Mouse (Mus musculus) frontal cortex, postnatal 36 days (tissue): ENCODE results near the gene Trir.

Experiments used
- DNase-seq, 2 experiments: peaks; one replicate each; pipeline ENCODE4 v3.0.0; 2022; ENCODE audit warnings: low spot score in 2 of 2

Trir gene

GRCm38 (mm10) chr8:84994375-84994774 lies 32.2 kb upstream of the Trir start:
- DNase-seq: no peak

DNA sequence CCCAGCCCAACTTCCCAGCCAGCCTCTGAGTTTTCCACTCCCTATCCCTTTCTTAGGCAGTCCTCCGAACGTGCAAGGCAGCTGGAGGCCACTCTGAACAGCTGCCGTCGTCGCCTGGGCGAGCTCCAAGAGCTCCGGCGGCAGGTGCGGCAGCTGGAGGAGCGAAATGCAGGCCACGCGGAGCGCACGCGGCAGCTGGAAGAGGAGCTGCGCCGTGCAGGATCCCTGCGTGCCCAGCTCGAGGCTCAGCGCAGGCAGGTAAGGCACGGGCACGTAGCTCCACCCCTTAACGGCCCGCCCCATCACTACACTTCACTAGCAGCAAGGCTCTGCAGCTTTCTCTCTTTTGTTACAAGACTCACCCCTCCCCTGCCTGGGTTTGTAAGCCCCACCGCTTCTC lies 30.9 kb upstream of the Trir start:
- DNase-seq: no peak

- no peak for DNase-seq
These were observed 29.6 kb upstream of the Trir start for GRCm38 (mm10) chr8:84996978-84997377.

DNA sequence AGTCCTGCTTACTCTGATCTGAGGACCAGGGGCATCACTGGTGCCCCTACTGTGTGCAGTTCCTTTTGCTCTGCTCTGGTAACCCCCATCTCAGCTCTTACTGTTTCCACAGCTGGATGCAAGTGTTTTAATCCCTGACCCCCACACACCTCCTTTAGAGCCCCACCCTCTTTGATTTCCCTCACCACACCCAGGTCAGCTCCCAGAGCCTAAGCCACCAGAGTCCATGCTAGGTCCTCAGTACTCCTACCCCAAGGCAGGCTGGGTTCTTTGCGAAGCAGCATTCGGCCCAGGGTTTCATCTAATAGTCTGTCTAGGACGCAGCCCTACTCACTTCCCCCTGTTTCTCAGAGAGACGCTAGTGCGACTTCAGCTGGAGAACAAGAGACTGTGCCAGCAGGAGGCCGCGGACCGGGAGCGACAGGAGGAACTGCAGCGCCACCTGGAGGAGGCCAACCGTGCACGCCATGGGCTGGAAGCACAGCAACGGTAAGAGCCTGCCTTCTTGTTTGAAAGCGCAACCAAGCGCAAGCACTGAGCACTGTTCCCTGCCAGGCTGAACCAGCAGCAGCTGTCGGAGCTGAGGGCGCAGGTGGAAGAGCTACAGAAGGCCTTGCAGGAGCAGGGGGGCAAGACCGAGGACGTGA lies 28.9 kb upstream of the Trir start:
- peak; percentile 92 to 94 for DNase-seq

- DNase-seq: no peak
These were observed 18.9 kb upstream of the Trir start for GRCm38 (mm10) chr8:85007686-85008085.

GRCm38 (mm10) chr8:85011242-85011641 lies 15.4 kb upstream of the Trir start:
- no peak for DNase-seq

- DNase-seq: peak; percentile 71 to 82
These were observed 13.3 kb upstream of the Trir start for GRCm38 (mm10) chr8:85013230-85013840.

GRCm38 (mm10) chr8:85014431-85014830 lies 12.2 kb upstream of the Trir start, which contains the start of gene Best2:
Gene Best2, minus strand, starts transcription at chr8:85014531.
- DNase-seq: no peak

GRCm38 (mm10) chr8:85016724-85017123 lies 9.9 kb upstream of the Trir start:
- DNase-seq: no peak

DNA sequence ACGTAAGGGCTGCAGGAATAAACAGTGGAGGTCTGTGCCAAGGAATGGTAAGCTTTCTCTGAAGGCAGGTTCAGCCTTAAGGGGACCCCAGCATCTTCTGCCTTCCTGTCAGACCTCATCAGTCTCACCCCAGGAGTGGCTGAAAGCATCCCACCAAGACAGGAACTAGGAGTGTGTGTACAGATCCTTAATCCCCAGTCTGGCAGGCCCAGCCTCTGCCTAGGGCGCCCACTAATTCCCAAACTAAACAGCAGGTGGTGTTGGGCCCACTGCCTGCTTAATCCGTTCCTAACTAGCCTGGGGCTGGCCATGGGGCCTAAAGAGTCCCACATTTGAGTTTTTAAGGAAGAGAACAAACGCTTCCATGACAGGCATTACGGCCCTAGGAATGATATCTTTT lies 9.4 kb upstream of the Trir start:
- DNase-seq: no peak

DNA sequence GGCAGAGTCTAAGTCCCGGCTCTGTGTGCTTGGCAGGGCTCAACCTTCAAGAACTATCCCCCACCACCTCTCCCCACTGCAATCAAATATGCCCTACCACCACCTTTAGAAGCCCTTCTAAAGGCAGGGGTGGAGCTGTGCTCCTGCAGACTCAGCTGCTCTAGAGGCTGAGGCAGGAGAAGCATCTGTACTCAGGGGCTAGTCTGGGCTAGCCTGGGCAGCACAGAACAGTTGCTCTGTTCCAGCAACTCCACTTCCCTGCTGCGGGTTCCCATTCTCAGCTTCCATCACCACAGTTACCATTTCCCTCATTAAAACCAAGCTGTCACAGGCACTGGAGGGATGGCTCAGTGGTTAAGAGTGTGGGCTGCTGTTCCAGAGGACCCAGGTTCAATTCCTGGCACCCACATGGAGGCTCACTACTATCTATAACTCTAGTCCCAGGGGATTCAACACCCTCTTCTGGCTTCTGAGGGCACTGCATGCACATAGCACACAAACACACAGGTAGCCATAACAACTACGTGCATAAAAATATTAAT lies 5.0 kb upstream of the Trir start:
- DNase-seq: no peak

DNA sequence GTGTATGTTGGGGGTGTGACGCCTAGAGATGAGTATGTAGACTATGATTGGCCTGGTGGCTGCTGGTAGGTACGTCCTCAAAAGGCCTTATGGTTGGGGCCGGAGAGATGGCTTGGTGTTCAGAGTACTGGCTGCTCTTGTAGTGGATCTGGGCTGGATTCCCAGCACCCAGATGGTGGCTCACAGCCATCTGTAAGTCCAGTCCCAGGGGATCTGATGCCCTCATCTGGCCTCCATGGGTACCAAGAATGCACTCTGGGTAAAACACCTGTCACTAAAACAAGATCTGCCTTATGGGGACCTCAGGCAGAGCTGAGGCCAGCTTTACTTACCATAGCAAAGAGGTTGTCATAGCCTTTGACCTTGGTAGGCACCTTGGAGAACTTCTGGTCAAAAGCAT lies 2.8 kb upstream of the Trir start:
- no peak for DNase-seq

DNA sequence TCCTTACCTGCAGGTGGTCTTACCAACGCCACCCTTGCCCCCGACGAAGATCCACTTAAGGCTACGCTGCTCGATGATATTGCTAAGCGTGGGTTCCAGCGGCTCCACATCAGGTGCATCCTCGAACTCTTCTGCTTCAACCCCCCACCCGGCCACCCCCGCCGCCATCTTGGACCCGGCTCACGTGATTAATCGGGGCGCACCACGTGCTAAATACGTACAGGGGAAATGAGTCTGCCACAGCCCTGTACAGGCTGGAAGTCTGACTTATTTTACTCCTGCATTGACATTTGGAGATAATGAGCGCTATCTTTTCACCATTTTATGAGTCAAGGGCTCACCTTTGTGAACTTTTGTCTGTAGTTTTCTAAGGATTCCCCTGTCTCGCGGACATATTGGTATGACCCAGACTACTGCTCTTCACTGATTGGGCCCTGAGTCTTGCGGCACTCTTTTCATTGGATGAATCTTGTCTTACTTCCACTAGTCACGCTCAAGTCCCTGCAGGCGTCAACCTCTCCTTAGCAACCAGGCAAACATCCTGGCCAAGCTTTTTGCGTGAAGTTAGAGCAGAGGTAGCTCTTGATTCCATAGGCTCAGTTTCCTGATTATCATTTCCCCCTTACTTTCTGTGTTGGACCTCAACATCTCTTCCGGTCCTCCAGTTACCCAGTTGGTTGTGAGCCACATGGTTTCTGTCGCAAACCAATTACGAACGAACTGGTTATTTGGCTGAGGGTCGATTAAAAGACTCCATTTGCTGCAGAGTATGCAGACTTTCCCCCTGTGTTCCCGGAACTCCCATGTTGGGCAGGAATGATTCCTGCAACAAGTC lies 1.3 kb upstream of the Trir start, which contains the start of gene Asna1:
Asna1 (minus strand) TSS at position 184 of the 835 bp plus-strand sequence.
- DNase-seq: peak; percentile 85 to 88

DNA sequence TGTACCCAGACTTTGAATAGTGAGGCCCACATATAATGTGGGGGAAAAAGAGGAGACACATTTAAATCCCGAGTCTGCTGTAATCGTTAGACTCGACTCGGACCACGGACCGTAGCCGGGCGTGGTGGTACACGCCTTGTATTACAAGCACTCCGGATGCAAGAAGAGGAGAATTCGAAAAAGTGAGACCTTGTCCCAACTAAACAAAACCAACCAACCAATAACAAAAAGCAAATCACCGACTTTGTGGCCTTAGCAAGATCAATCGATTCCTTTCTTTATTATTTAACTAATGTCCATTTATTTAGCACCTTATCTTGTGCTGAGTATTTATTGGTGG lies 863 bp downstream of the Trir start:
- no peak for DNase-seq

DNA sequence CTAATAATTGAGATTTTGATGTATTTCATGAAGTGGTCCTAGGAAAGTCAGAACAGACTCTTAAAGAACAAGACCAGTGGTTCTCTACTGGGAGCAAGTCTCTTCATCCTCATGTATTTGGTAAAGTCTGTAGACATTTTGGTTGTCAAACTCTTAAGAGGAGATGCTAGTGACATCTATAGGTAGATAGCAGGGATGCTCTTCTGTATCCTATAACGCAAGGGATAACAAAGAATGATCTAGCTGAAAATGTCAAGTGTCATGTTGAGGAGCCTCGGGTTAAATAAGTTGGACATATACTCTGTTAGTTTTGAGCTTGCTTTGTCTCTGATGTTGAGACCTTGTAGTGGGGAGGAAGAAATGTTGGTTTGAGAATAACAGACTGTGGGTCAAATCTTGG lies 1.3 kb downstream of the Trir start:
- DNase-seq: no peak

GRCm38 (mm10) chr8:85029271-85029670 lies 2.6 kb downstream of the Trir start:
- no peak for DNase-seq

- no peak for DNase-seq
These were observed 6.1 kb downstream of the Trir start for GRCm38 (mm10) chr8:85032622-85033311.

DNA sequence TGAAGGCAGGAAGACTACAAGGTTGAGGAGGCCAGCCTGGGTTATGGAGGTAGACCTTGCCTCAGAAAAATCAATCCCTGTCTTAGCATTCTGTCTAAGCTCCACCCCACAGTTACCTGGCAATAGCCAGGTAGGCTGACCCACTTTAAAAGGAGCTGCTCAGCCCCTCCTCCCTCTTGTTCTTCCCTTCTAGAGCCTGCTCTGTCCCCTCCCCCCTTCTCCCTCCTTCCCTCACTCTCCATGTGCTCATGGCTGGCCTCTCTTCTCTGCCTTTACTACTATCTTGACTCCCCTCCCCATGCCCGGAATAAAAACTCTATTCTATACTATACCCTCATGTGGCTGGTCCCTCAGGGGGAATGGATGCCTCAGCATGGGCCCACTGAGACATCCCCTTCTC lies 7.2 kb downstream of the Trir start:
- no peak for DNase-seq

- peak; percentile 66 to 71 for DNase-seq
These were observed 8.1 kb downstream of the Trir start for GRCm38 (mm10) chr8:85034764-85035163.

DNA sequence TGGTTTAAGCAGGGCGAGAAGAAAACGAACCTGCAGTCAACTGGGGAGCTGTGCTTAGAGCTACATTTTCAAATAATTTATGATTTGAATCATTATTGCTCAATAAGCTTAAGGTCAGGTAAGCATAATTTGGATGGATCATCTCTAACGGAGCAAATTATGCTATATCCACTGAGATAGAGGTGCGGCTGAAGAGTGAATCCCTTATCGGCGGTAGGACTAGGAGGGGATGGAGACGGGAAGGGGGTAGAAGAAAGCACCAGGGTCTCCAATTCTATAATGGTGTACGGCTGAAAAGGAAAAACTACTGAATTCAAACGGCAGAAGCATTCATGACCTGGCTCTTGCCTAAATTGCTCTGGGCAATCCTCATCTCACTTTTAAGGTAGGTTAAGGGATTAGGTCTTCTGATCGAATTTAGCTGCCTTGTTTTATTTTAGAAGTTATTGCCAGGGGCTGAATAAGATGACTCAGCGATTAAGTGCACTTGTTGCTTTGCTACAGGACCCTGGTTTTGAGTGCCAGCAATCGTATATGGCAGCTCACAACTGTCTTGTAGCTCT lies 8.6 kb downstream of the Trir start:
- no peak for DNase-seq

GRCm38 (mm10) chr8:85035728-85036310 lies 9.2 kb downstream of the Trir start:
- DNase-seq: peak in 1 of 2 experiments; percentile 23
